Mouse (Mus musculus): ENCODE measurements at regions not wholly inside any gene's neighbourhood (a gene's known extent, or its start where the extent isn't known, plus 50 kb on each side); places are given as distances from the start of the nearest gene placed in this dataset.

DNA sequence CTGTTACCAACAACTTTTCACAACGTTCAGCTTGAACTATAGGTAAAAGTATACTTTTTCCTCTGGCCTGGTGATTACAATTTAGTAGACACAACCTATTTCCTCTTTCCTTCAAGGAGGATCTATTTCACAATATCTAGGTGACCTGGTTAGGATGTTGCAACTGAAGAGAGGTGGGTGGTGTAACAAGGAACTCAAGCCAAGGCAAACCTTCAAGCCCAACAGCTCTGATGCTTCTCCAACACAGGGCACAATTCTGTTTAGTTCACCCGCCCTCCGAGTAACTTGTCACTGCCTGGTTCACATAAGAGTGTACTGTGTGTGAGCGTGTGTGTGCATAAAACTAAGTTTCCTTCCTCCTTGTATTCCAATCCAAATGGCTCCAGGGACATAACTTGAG is 161.2 kb upstream of the Far2 start:
- TF ChIP-seq CTCF (IDR thresholded peaks at IDR 0.05; ENCODE audit: insufficient read depth, low read depth, low read length) (no peak), POLR2A (IDR thresholded peaks at IDR 0.05; ENCODE audit: insufficient read depth, low read depth, low read length) (no peak)
